Mouse (Mus musculus): ENCODE measurements around the gene Gja5.

Gene Gja5

GRCm38 (mm10) chr3:96904393-96904792 lies at the start of gene Gja5:
Gene Gja5 (plus strand): TSS chr3:96904693.
- DNase-seq, result peak; percentile 78

GRCm38 (mm10) chr3:96855833-96856232 lies 48.7 kb upstream of the Gja5 start:
- peak; percentile 83 for DNase-seq

DNA sequence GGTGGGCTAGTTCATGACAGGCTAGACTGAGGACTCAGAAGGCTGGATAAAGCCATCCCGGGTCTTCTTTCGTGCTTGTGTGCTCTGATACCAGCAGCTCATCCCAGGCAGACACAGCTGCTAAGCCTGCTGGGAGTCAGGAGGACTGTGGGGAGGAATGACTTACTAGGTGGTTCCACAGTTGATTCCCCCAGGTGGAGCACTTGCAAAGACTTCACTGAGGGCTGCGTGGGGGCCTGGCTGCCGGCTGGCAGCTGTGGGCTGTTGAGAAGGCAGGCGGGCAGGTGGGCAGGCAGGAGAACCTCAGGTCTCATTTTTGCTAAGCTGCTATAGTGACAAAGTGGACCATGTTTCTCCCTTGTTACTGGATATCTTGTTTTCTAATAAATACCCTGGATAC lies 44.0 kb upstream of the Gja5 start:
- peak; percentile 81 for DNase-seq

- peak; percentile 80 for DNase-seq
Observed at GRCm38 (mm10) chr3:96867863-96868262, 36.6 kb upstream of the Gja5 start.

- DNase-seq, result peak; percentile 88
Observed at GRCm38 (mm10) chr3:96868566-96868965, 35.9 kb upstream of the Gja5 start.

DNA sequence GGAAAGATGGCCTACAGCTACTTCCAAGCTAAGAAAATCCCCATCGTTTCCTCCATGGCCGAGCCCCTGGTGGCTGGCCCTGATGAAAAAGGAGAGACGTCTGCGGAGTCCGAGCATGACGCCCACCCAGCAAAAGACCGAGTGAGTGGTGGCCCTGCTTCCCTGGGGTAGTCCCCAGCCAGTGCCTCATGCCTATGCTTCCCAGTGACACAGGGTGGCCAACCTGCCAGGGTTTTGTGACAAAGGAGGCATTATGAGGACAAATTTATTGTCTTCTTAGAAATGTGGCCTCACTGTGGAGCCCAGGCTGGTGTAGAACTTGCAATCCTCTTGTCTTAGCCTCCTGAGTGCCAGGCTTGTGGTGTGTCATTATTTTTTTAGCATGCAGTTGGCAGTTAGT lies 35.4 kb upstream of the Gja5 start:
- peak; percentile 83 for DNase-seq

GRCm38 (mm10) chr3:96870270-96870669 lies 34.2 kb upstream of the Gja5 start:
- DNase-seq, result no peak

DNA sequence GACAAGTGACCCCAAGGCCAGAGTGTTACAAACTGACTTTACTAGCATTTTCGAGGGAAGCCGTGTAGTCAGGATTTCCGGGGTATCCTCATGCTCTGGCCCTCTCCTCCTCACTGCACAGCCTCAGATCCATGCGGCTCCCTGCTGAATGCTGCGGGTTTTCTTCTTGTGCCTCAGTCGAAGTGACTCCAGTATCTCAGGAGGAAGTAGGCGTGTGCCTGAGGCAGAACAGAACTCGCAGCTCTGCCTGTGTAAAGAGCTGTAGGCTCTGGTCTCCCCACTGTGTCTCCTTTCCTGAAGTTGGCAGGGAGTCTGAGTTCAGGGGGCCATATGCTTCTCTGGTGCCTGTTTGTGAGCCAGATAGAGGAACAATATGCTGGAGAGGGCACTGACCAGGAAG lies 33.4 kb upstream of the Gja5 start:
- no peak for DNase-seq

DNA sequence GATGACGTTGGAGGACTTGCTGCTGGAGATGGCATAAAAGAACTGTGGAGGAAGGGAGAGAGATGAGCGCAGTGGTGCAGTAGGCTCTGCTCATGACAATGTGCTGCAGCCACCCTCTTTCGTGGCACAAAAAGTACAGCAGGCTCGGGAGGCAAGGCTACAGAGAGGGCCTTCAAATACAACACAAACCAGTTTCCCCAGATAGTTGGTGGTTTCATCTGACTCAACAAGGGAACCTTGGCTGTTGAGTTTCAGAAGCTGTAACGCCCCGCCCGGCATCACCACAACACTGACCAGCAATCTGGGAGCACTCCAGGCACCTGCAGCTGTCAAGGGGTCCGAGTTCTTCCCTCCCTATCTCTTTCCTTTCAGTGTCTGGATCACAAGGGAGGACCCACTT lies 32.0 kb upstream of the Gja5 start:
- peak; percentile 86 for DNase-seq

- no peak for DNase-seq
Observed at GRCm38 (mm10) chr3:96874808-96875571, 29.5 kb upstream of the Gja5 start.

DNA sequence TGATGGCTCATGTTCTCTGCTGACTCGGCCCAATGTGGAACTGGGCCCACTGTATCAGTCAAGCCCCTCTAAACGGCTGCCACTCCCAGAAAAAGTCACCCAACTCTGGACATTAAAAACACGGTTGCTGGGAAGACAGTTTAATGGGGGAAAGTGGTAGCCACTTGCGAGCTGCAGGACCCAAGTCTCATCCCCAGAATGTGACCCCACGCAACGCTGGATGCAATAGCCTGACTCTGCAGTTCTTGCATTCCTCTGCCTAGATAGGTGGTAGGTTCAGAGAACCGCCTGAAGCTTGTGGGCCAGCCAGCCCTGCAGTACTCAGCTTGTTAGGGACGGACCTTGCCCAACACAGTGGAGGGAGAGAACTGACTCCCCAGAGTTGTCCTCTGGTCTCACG lies 25.0 kb upstream of the Gja5 start:
- peak; percentile 70 for DNase-seq

- no peak for DNase-seq
Observed at GRCm38 (mm10) chr3:96880385-96880784, 24.1 kb upstream of the Gja5 start.

- DNase-seq, result peak; percentile 72
Observed at GRCm38 (mm10) chr3:96881557-96881956, 22.9 kb upstream of the Gja5 start.

DNA sequence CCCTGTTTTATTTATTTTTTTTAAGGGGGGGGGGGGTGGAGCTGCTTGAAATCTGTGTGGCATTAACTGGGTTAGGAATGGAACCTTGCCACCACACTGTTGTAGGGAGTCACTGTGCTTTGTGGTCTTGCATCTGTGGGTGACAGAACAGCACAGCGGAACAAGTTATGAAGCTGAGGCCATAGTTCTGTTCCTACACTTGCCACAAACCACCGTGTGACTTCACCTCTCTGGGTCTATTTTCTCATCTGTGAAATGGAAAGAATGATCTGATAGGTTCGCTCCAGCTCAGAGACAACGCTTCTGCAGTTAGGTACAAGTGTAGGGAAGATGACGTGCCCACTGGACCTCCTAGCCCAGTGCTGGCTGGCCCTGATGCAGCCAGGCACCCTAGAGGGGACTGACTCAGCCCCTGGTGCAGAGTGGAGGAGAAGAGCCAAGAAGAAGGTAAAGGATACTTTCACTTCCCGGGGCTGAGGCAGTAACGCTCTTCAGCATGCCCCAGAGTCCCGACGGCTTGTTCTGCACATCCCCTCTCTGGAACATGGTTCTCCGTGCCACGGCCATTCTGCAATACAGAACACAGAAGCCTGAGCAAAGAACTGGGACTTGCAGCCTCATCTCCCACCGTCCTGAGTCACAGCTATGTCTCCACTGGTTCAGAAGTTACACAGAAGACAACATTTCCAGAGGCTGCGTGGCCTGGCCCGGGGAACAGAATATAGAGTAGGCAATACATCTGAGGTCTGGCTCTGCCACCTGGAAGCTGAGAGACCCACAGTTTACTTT lies 22.2 kb upstream of the Gja5 start:
- peak; percentile 77 for DNase-seq

DNA sequence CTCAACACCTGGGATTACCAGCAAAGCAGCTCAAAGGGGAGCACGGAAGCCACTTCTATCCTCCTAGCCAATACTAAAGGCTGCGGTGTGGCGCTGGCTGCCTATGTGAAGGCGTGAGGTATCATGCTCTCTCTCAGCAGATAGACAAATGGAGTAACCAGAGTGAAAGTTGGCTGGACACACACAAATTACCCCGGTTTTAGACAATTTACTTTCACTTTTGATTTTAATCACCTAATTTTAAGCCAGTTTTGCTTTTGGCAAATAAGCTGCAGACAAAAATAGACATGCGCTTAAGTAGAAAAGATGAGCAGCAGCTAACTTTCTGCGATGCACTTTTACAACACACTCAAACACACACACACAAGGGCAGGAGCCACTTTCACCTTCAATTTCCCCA lies 20.8 kb upstream of the Gja5 start:
- DNase-seq, result peak; percentile 81

GRCm38 (mm10) chr3:96902336-96902999 lies 2.0 kb upstream of the Gja5 start:
- DNase-seq, result peak; percentile 58

GRCm38 (mm10) chr3:96904851-96905541 lies 503 bp downstream of the Gja5 start, which contains the start of gene Gpr89:
Gene Gpr89 (minus strand): TSS chr3:96905346.
- DNase-seq, result peak; percentile 100

DNA sequence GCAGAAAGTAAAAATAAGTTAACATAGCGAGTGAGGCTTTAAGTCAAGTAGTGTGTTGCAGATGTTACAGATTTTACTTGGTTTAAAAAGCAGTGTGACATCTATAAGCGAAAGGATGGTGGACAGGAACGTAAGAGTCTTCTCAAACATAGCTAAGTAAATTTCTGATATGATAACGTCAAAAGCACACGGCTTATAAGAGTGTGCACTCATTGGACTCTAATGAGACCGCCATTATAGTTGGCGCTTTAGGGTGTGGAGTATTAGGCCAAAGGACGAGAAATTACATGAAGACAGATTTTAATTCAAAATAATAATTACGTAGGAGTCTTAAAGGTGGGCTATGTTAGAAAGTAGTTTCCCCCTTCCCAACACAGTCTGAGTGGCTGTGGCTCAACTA lies 1.1 kb downstream of the Gja5 start:
- DNase-seq, result no peak

DNA sequence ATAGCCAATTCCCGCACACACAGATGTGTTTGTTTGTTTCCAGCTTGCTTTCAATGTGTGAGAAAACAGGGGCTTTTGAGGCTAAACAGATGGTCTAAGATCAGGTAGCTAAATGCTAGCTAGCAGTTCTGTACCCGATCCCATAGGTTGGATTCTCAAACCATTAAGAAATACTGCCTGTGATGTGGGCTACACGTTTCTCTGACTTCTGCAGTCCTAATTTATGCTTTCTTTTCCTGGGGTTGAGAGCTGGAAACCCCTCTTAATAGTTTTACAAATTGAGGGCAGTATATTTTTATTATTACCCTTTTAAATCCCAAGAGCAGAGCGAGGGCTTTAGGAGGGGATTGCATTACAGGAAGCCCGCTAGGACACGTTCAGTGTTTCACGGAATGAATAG lies 16.5 kb downstream of the Gja5 start:
- peak; percentile 36 for DNase-seq

DNA sequence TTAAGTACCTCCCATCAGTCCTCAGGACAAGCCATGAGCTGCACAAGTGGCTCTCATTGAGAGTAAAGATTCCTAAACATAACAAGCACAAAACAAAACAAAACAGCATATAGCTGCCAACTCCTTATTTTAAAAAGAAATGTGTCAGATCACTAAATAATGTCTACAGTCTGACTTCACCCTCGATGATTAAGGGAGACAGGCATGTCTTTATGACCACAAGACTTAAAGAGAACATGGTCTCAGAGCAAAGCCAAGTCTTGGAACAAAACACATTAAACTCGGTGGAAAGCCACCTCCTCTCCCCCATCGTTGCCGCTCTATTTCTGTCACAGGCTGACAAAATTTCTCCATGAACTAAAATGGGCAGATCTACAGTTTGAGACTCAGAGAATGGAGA lies 20.1 kb downstream of the Gja5 start:
- DNase-seq, result no peak

- peak; percentile 70 for DNase-seq
Observed at GRCm38 (mm10) chr3:96925920-96926319, 21.4 kb downstream of the Gja5 start, which contains the start of gene Gja8. Gene Gja8 (minus strand): TSS chr3:96926020.

- peak; percentile 61 for DNase-seq
Observed at GRCm38 (mm10) chr3:96931261-96931681, 26.8 kb downstream of the Gja5 start.

- DNase-seq, result peak; percentile 34
Observed at GRCm38 (mm10) chr3:96936241-96936640, 31.7 kb downstream of the Gja5 start.
